Mouse (Mus musculus) mesoderm, embryonic 11.5 days (tissue): ENCODE measurements at regions not wholly inside any gene's neighbourhood (a gene's known extent, or its start where the extent isn't known, plus 50 kb on each side); places are given as distances from the start of the nearest gene placed in this dataset.

Experiments
- DNase-seq: peaks from one replicate; pipeline ENCODE4 v3.0.0-alpha.2; 2012; ENCODE audit warnings: low read depth, low spot score

GRCm38 (mm10) chr2:71689041-71689440 is 56.4 kb upstream of the Itga6 start:
- no peak for DNase-seq

DNA sequence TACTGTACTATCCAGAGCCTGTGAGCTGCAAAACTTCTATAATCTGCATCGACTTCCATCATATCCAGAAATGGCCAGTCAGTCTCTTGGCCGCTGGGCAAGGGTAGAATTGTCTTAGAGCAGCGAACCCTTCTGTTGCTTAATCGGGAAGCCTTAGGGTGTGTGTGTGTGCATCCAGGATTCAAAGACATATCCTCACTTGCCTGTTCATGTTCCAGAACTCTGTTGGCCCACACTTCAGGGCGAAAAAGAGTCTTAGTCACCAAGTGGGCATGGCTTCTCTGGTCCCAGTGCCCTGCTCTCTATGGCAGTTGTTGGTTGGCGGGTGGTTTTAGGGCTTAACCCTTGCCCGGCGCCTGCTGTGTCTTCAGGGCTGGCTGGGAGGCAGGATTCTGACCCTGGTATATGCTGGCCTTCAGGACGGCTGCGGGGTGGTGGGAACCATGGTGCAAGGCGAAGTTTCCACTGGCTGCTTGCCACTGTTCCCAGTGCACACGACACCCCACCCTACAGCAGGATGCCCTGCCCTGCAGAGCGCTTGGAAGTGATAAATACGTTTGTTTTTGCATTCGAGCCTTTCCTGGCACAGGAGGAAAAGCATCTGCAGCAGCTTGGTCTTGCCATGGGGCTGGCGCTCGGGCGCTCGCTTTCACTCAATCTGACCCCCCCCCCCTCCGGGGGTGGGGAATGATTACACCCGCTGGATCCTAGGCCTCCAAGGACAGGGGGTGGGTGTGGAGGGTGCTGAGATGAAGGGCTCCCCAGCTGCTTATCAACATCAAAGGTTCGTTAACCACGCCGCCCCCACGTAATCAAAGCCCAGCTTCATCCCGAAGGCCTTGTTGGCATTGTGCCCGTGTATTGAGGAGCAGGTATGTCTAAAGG is 54.9 kb upstream of the Itga6 start:
- no peak for DNase-seq

GRCm38 (mm10) chr2:71694758-71695310 is 50.6 kb upstream of the Itga6 start:
- DNase-seq, result no peak
